Mouse (Mus musculus): ENCODE measurements around the gene Cyyr1.
"Not testable (repeated sequence)": the region's sequence is repeated elsewhere in the genome, so short reads cannot be mapped to it uniquely, and the experiment has no call there.

Cyyr1 gene
- long read RNA-seq, experiment 1, partial matches to known transcripts: 1 of 7 reads
- long read RNA-seq, experiment 1, other reads (novel, unspliced or antisense): 6 of 7 reads
- long read RNA-seq, experiment 2, partial matches to known transcripts: 1 of 5 reads
- long read RNA-seq, experiment 2, other reads (novel, unspliced or antisense): 4 of 5 reads

GRCm38 (mm10) chr16:85553297-85553696 is at the start of gene Cyyr1:
Gene Cyyr1, minus strand, starts transcription at chr16:85553397.
- intact Hi-C loops (cut with DNase I): not testable (repeated sequence)

- intact Hi-C loops (cut with DNase I): no loop called here
These were observed 35.6 kb upstream of the Cyyr1 start for GRCm38 (mm10) chr16:85588844-85589243.

- intact Hi-C loops (cut with DNase I): no loop called here
These were observed 34.5 kb upstream of the Cyyr1 start for GRCm38 (mm10) chr16:85587573-85588226.

GRCm38 (mm10) chr16:85566474-85566873 is 13.3 kb upstream of the Cyyr1 start:
- intact Hi-C loops (cut with DNase I): no loop called here

- intact Hi-C loops (cut with DNase I): no loop called here
These were observed 641 bp upstream of the Cyyr1 start for GRCm38 (mm10) chr16:85553838-85554237.

- intact Hi-C loops (cut with DNase I): not testable (repeated sequence)
These were observed 1.2 kb downstream of the Cyyr1 start for GRCm38 (mm10) chr16:85551976-85552375.

GRCm38 (mm10) chr16:85549971-85550567 is 3.1 kb downstream of the Cyyr1 start:
- intact Hi-C loops (cut with DNase I): no loop called here

GRCm38 (mm10) chr16:85546519-85546918 is 6.7 kb downstream of the Cyyr1 start:
- intact Hi-C loops (cut with DNase I): no loop called here

- intact Hi-C loops (cut with DNase I): no loop called here
These were observed 11.4 kb downstream of the Cyyr1 start for GRCm38 (mm10) chr16:85541676-85542273.

GRCm38 (mm10) chr16:85541023-85541422 is 12.2 kb downstream of the Cyyr1 start:
- intact Hi-C loops (cut with DNase I): no loop called here

- intact Hi-C loops (cut with DNase I): no loop called here
These were observed 14.8 kb downstream of the Cyyr1 start for GRCm38 (mm10) chr16:85538367-85538766.

- intact Hi-C loops (cut with DNase I): no loop called here
These were observed 17.1 kb downstream of the Cyyr1 start for GRCm38 (mm10) chr16:85536075-85536474.

GRCm38 (mm10) chr16:85527743-85528620 is 25.2 kb downstream of the Cyyr1 start:
- intact Hi-C loops (cut with DNase I): no loop called here

- intact Hi-C loops (cut with DNase I): no loop called here
These were observed 28.6 kb downstream of the Cyyr1 start for GRCm38 (mm10) chr16:85524589-85524988.

GRCm38 (mm10) chr16:85507264-85507663 is 45.9 kb downstream of the Cyyr1 start:
- intact Hi-C loops (cut with DNase I): no loop called here

- intact Hi-C loops (cut with DNase I): no loop called here
These were observed 48.1 kb downstream of the Cyyr1 start for GRCm38 (mm10) chr16:85505108-85505507.

GRCm38 (mm10) chr16:85503416-85503815 is 49.8 kb downstream of the Cyyr1 start:
- intact Hi-C loops (cut with DNase I): no loop called here

- intact Hi-C loops (cut with DNase I): no loop called here
These were observed 57.4 kb downstream of the Cyyr1 start for GRCm38 (mm10) chr16:85495837-85496236.

- intact Hi-C loops (cut with DNase I): loop anchor here (5.0 kb wide), 1 partner anchor 189 kb away; no protein-coding TSS in a partner anchor
These were observed 65.0 kb downstream of the Cyyr1 start for GRCm38 (mm10) chr16:85488105-85488607.

GRCm38 (mm10) chr16:85487266-85487665 is 65.9 kb downstream of the Cyyr1 start:
- intact Hi-C loops (cut with DNase I): loop anchor here (5.0 kb wide), 1 partner anchor 190 kb away; no protein-coding TSS in a partner anchor

GRCm38 (mm10) chr16:85484557-85484956 is 68.6 kb downstream of the Cyyr1 start:
- intact Hi-C loops (cut with DNase I): no loop called here
